Mouse (Mus musculus): ENCODE measurements around the gene Rin2.

The Rin2 gene

GRCm38 (mm10) chr2:145786618-145786932 lies 111.6 kb downstream of the Rin2 start:
- TF ChIP-seq GATA4 (IDR thresholded peaks at IDR 0.05; ENCODE audit: insufficient replicate concordance, low read length) = no peak

GRCm38 (mm10) chr2:145787486-145787885 lies 112.5 kb downstream of the Rin2 start:
- TF ChIP-seq GATA4 (IDR thresholded peaks at IDR 0.05; ENCODE audit: insufficient replicate concordance, low read length) = no peak

- TF ChIP-seq GATA4 (IDR thresholded peaks at IDR 0.05; ENCODE audit: insufficient replicate concordance, low read length) = no peak
Observed at GRCm38 (mm10) chr2:145788562-145789346, 113.7 kb downstream of the Rin2 start.

GRCm38 (mm10) chr2:145793702-145794101 lies 118.7 kb downstream of the Rin2 start:
- TF ChIP-seq GATA4 (IDR thresholded peaks at IDR 0.05; ENCODE audit: insufficient replicate concordance, low read length) = no peak

- no peak for TF ChIP-seq GATA4 (IDR thresholded peaks at IDR 0.05; ENCODE audit: insufficient replicate concordance, low read length)
Observed at GRCm38 (mm10) chr2:145794318-145794954, 119.4 kb downstream of the Rin2 start.

- peak; percentile 94 for TF ChIP-seq GATA4 (IDR thresholded peaks at IDR 0.05; ENCODE audit: insufficient replicate concordance, low read length)
Observed at GRCm38 (mm10) chr2:145797851-145798250, 122.8 kb downstream of the Rin2 start.

- no peak for TF ChIP-seq GATA4 (IDR thresholded peaks at IDR 0.05; ENCODE audit: insufficient replicate concordance, low read length)
Observed at GRCm38 (mm10) chr2:145798954-145799353, 123.9 kb downstream of the Rin2 start.

GRCm38 (mm10) chr2:145801322-145802052 lies 126.5 kb downstream of the Rin2 start:
- no peak for TF ChIP-seq GATA4 (IDR thresholded peaks at IDR 0.05; ENCODE audit: insufficient replicate concordance, low read length)

- TF ChIP-seq GATA4 (IDR thresholded peaks at IDR 0.05; ENCODE audit: insufficient replicate concordance, low read length) = no peak
Observed at GRCm38 (mm10) chr2:145802626-145803025, 127.6 kb downstream of the Rin2 start.

- TF ChIP-seq GATA4 (IDR thresholded peaks at IDR 0.05; ENCODE audit: insufficient replicate concordance, low read length) = no peak
Observed at GRCm38 (mm10) chr2:145803822-145804342, 128.9 kb downstream of the Rin2 start.

- TF ChIP-seq GATA4 (IDR thresholded peaks at IDR 0.05; ENCODE audit: insufficient replicate concordance, low read length) = no peak
Observed at GRCm38 (mm10) chr2:145804524-145804923, 129.5 kb downstream of the Rin2 start.

- no peak for TF ChIP-seq GATA4 (IDR thresholded peaks at IDR 0.05; ENCODE audit: insufficient replicate concordance, low read length)
Observed at GRCm38 (mm10) chr2:145807276-145807675, 132.3 kb downstream of the Rin2 start.

GRCm38 (mm10) chr2:145808251-145808650 lies 133.2 kb downstream of the Rin2 start:
- no peak for TF ChIP-seq GATA4 (IDR thresholded peaks at IDR 0.05; ENCODE audit: insufficient replicate concordance, low read length)

- TF ChIP-seq GATA4 (IDR thresholded peaks at IDR 0.05; ENCODE audit: insufficient replicate concordance, low read length) = no peak
Observed at GRCm38 (mm10) chr2:145808667-145809066, 133.7 kb downstream of the Rin2 start.

- TF ChIP-seq GATA4 (IDR thresholded peaks at IDR 0.05; ENCODE audit: insufficient replicate concordance, low read length) = no peak
Observed at GRCm38 (mm10) chr2:145810676-145811075, 135.7 kb downstream of the Rin2 start.

- TF ChIP-seq GATA4 (IDR thresholded peaks at IDR 0.05; ENCODE audit: insufficient replicate concordance, low read length) = peak; percentile 89
Observed at GRCm38 (mm10) chr2:145812818-145813217, 137.8 kb downstream of the Rin2 start.

Measured in liver, adult (tissue).